8 mouse cellular contexts compared by ENCODE assay signal in genomic region chr14:31661671-31662554, GRCm38 (mm10). TPM values are rescaled to one million over a fixed set of nuclear protein-coding genes. Genes with fewer than 3 reads are reported as not detected.
DNase-seq lines count a peak whose midpoint lies in the region; ATAC-seq and TF ChIP-seq lines count a peak whose summit lies in the region.

No protein-coding gene starts in this region.

- WGBS in hindbrain, embryonic 16.5 days = 1% methylated on average over 44 of the region's 44 CpGs

- peak overlapping the region; percentile 78 for H3K4me2 ChIP-seq in hindbrain, embryonic 16.5 days (ENCODE audit: low read length)

- intact Hi-C loops in gastrocnemius, adult 2 months (cut with DNase I) = no loop called here

- H3K4me1 ChIP-seq in hindbrain, embryonic 16.5 days (ENCODE audit: control insufficient read depth, insufficient read depth, low read depth, low read length) = peaks cover 56% of the 10 kb centered on the region

- peaks cover 3% of the 10 kb centered on the region; the same call in 1 of the 2 replicates for H3K36me3 ChIP-seq in hindbrain, embryonic 16.5 days (ENCODE audit: control insufficient read depth, insufficient read depth, low read length)

- TF ChIP-seq CTCF in gastrocnemius, adult 2 months (IDR thresholded peaks at IDR 0.05) = peak; percentile 28

- H3K27ac ChIP-seq in gastrocnemius, adult 2 months = peak overlapping the region; percentile 100
- H3K27ac ChIP-seq in hindbrain, embryonic 16.5 days (ENCODE audit: low read depth, low read length) = peak overlapping the region; percentile 99

- ATAC-seq in common myeloid progenitor, adult 5-6 weeks (replicated peaks; ENCODE audit: low read depth, poor library complexity, severe bottlenecking) = peak; percentile 39
- peak; percentile 94 for ATAC-seq in hindbrain, embryonic 16.5 days

- peak overlapping the region; percentile 66 for H3K4me3 ChIP-seq in gastrocnemius, adult 2 months
- peak overlapping the region; percentile 45 for H3K4me3 ChIP-seq in hindbrain, embryonic 16.5 days (ENCODE audit: low read length)

- H3K9me3 ChIP-seq in hindbrain, embryonic 16.5 days (ENCODE audit: control insufficient read depth, low read length) = no peaks in the 10 kb centered on the region

- peak overlapping the region; percentile 79 for H3K9ac ChIP-seq in hindbrain, embryonic 16.5 days (ENCODE audit: low read depth, low read length)

- peak; percentile 84 for DNase-seq in T-cell, adult 2 months (ENCODE audit: low spot score)
- peak; percentile 93 for DNase-seq in gastrocnemius, adult 2 months
- peak; percentile 90 to 92 for DNase-seq in layer of hippocampus, postnatal 36 days
- peak; percentile 78 for DNase-seq in lung, postnatal 14 days
- peak; percentile 40 for DNase-seq in retina, adult 2 months (ENCODE audit: low read depth, low spot score)
- DNase-seq in thymus, postnatal 36 days = peak; percentile 66 to 75

- H3K27me3 ChIP-seq in hindbrain, embryonic 16.5 days (replicated peaks; ENCODE audit: control insufficient read depth, insufficient read depth, low read length) = no peaks in the 10 kb centered on the region

RNA-seq across cellular contexts. Expression of gene Hacl1, which starts 20.8 kb away (rescaled TPM):
- 25.5 and 27.5 TPM in 2 replicates for total RNA-seq in common myeloid progenitor, adult 5-6 weeks (2017)
- total RNA-seq in gastrocnemius, adult 2 months (2021) = 1 to 10 TPM; 4.9 to 5.7 TPM
- 10.2 and 11.5 TPM in 2 replicates for polyA plus RNA-seq in hindbrain, embryonic 16.5 days (2015; fragmentation: Nextera tagmentation; extraction: Ambion mirVana)
- total RNA-seq in layer of hippocampus, postnatal 36 days (2021) = 1 to 10 TPM; 6.6 to 9.8 TPM

RNA-seq across cellular contexts. Expression of gene Btd, which starts 21.1 kb away (rescaled TPM):
- 12.2 and 13.1 TPM in 2 replicates for total RNA-seq in common myeloid progenitor, adult 5-6 weeks (2017)
- total RNA-seq in gastrocnemius, adult 2 months (2021) = 1 to 10 TPM; 3.8 to 5.8 TPM
- 20.7 and 22.4 TPM in 2 replicates for polyA plus RNA-seq in hindbrain, embryonic 16.5 days (2015; fragmentation: Nextera tagmentation; extraction: Ambion mirVana)
- 10 to 100 TPM in 1 of 2 experiments, 1 to 10 TPM in 1; 9.5 to 10.9 TPM for total RNA-seq in layer of hippocampus, postnatal 36 days (2021)

RNA-seq across cellular contexts. Expression of gene Gm49387, which starts 21.2 kb away (rescaled TPM):
- total RNA-seq in common myeloid progenitor, adult 5-6 weeks (2017) = not detected in 2 replicates
- total RNA-seq in gastrocnemius, adult 2 months (2021) = under 1 TPM; 0.70 to 0.84 TPM
- polyA plus RNA-seq in hindbrain, embryonic 16.5 days (2015; fragmentation: Nextera tagmentation; extraction: Ambion mirVana) = 1.7 and 2.1 TPM in 2 replicates
- total RNA-seq in layer of hippocampus, postnatal 36 days (2021) = not detected

Comparison
In these comparisons a context has a peak if more than half of its experiments do, and no peak if none do; other contexts are left out.
1. Peak in every context shown above with its lines: DNase-seq, ATAC-seq, H3K4me3 ChIP-seq and H3K27ac ChIP-seq.
2. DNase-seq: peak in every context shown above with its lines; median percentile 93 in gastrocnemius, adult 2 months; 91 in layer of hippocampus, postnatal 36 days; 84 in T-cell, adult 2 months; 78 in lung, postnatal 14 days; 70 in thymus, postnatal 36 days; 40 in retina, adult 2 months.